Mouse (Mus musculus): ENCODE measurements around the gene Stub1.

- TF ChIP-seq POLR2A (IDR thresholded peaks at IDR 0.05; ENCODE audit: extremely low read depth, insufficient read depth, low read length) (no peak), CTCF (IDR thresholded peaks at IDR 0.05; ENCODE audit: low read depth, low read length) (no peak)
These were observed 5.7 kb upstream of the Stub1 start for GRCm38 (mm10) chr17:25838904-25839303.
